Mouse (Mus musculus) spleen, postnatal 10 days (tissue): Measurements from ENCODE around the gene Hcrt.
"Not testable (repeated sequence)": the region's sequence is repeated elsewhere in the genome, so short reads cannot be mapped to it uniquely, and the experiment has no call there.

Experiments used
- DNase-seq, 2 experiments: peaks; one replicate each; pipeline ENCODE4 v3.0.0; 2021 to 2022; ENCODE audit warnings: low spot score in 2 of 2

The Hcrt gene

DNA sequence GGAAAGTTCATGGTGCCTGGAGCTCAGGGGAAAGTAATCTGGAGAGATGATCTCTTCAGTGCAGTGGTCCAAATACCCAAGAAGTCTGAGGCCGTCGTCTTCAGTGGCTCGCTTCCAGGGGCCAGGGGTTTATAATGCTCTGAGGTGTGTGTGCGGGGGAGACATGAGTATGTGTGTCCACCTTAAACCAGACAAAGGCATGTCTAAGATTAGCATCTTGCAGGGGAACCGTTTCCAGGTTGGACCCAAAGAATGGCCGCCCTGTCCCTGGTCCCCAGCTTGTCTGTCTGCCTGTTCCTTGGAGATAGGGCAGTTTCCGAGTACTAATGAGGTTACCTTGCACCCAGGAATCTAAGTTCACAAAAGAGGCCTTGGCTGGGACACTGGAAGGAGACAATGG is at the start of gene Hcrt:
Gene Hcrt (minus strand): TSS at position 101 of the 400 bp plus-strand sequence.
- no peak for DNase-seq

- peak in 1 of 2 experiments; percentile 38 for DNase-seq
These were observed 48.4 kb upstream of the Hcrt start for GRCm38 (mm10) chr11:100811132-100811531.

DNA sequence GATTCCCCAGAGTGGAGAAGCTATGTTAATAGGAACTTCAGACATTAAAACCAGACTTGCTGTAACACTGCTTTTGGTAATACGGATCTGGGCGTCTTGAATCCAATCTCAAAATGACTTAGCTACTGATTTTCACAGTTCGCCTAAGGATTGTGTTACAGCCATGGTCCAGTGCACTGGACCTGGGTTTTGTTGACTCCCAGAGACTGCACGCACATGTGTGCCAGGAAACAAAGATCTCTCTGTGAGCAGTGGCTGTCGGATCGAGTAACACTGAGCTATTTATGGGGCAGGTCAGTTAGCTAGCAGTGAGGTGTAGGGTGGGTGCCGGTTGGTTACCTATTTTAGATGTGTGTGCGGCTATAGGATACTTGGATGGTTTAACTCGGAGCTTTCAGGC is 47.8 kb upstream of the Hcrt start:
- DNase-seq = no peak

DNA sequence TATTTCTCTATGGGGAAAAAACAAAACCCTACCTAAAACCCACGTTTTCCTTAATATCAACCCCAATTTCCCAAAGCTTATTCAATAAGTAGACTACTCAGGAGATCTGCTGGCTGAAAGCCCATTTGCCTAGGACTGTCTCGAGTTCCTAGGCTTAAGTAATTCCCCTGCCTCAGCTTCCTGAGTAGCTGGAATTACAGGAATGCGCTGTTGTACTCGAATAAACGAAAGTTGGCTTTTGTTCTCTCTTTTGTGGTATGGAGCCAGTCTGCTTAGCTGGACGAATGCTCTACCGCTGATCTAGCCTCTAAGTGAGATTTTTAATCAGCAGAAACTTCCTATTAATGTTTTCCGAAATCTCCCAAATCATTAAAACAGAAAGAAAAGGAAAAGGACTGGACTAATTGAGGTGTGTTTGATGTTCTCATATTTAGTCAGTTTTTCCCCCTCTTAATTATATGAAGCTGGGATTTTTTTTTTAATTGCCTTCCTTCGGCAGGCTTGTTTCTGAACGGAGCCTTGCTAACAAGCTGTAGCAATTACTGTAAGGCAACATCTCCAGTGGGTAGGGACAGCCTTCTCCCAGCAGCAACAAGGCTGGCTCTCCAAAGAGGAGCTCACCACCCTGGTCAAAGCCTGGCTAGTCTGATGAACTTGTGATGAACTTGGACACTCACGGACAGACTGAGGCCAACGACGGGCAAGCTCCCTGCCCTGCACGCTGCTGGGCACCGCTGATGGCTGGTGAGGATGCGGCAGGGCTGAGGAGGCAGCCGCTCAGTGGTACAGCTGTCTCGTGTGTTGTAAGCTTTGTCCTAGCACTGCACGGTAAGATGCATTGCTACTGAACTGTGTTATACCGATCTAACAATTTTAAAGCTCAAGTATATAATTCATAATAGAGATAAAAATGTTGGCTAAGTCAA is 43.9 kb upstream of the Hcrt start:
- DNase-seq = no peak

- no peak for DNase-seq
These were observed 42.8 kb upstream of the Hcrt start for GRCm38 (mm10) chr11:100805535-100805934.

- no peak for DNase-seq
These were observed 41.7 kb upstream of the Hcrt start for GRCm38 (mm10) chr11:100804409-100804808.

GRCm38 (mm10) chr11:100799426-100799825 is 36.7 kb upstream of the Hcrt start:
- no peak for DNase-seq

GRCm38 (mm10) chr11:100796585-100796984 is 33.9 kb upstream of the Hcrt start:
- DNase-seq = no peak

DNA sequence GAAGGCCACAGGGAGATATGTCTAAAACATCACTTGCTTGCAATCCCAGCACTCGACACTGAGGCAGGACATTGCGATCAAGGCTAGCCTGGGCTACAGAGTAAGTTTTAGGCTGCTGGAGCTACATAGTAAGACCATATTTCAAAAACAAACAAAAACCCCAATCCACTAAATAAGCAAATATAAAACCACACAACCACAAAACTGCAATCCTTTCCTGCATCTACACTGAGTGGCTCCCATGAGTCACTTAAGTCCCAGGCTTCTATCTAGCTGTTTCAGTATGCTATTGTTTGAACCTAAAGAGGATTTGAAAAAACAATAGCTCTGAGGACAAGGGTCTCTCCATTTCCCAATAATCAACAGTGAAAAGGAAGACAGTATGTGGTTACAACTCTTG is 32.7 kb upstream of the Hcrt start:
- DNase-seq = no peak

DNA sequence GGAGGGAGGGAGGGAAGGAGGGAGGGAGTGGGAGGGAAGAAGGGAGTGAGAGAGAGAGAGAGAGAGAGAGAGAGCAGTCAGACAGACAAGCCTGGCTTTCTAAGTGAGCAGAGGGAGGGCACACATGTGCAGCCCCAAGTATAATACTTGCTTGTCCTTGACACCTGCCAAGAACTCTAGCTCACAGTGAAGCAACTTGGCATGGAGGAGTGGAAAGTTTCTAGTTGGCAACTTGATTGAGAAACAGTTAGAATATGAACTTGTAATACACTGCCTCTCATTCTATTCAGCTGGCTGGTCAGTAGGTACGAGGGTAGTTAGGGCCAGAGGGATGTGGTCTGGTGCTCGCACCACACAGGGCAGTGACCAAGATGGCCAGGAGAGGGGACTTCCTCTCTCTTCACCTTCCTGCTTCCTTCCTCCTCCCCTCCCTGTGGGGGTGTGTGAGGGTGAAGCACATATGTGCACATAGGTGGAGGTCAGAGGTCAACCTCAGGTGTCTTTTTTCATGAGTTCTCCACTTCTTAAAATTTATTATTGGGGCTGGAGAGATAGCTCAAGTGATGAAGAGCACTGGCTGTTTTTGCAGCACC is 28.8 kb upstream of the Hcrt start:
- DNase-seq = no peak

DNA sequence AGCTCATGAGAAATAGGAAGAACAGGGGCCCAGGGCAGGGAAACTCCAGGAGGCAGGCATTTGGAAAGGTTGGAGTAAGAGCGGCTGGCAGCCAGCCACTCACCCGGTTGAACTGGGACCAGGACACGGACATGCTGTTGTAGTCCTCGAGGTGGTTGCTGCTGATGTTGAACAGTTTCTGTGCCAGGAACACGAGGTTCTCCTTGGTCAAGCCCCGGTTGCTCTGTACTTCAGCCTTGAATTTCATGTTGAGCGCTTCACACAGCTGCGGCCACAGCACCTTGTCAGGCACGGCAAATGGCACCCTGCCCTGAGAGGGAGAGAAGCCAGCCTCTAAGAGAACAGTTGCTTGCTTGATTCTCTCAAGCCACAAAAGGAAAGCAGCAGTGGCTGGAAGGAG is 27.9 kb upstream of the Hcrt start:
- not testable (repeated sequence) for DNase-seq

DNA sequence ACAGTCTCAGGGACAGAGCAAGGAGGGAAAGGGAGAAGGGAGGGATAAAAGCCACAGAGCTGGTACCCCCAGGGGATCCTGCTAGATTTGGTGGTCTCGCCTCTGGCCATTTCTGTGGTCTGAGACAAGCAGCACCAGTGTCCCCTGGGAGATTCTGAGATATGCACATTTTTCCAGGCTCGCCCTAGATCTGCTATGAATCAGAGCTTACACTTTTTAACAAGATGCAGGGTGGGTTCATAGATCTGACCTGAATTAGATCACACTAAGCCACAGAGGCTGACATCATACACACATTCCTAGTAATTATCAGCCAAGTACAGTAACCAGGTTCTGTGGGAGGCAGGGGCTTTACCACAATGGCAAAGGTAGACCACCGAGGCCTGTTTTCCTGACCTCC is 27.0 kb upstream of the Hcrt start:
- no peak for DNase-seq

DNA sequence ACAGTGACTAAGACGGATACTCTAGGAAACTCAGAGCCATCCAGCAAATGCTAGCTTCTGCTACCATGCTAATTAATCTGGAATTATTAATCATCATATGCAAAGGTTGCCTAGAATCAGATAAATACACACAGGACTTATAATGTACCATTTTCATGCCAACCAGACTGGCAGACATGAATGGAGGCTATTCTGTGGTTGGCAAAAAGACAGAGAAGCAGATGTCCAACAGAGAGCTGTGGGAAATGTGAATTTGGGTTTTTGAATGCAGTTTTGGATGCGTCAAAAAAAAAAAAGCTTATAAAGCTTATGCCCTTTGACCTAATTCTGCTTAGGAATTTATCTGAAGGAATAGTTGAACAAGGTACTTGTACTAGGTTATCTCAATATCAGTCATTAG is 23.0 kb upstream of the Hcrt start:
- no peak for DNase-seq

- DNase-seq = no peak
These were observed 21.6 kb upstream of the Hcrt start for GRCm38 (mm10) chr11:100784286-100784685.

GRCm38 (mm10) chr11:100782568-100782967 is 19.8 kb upstream of the Hcrt start:
- DNase-seq = no peak

DNA sequence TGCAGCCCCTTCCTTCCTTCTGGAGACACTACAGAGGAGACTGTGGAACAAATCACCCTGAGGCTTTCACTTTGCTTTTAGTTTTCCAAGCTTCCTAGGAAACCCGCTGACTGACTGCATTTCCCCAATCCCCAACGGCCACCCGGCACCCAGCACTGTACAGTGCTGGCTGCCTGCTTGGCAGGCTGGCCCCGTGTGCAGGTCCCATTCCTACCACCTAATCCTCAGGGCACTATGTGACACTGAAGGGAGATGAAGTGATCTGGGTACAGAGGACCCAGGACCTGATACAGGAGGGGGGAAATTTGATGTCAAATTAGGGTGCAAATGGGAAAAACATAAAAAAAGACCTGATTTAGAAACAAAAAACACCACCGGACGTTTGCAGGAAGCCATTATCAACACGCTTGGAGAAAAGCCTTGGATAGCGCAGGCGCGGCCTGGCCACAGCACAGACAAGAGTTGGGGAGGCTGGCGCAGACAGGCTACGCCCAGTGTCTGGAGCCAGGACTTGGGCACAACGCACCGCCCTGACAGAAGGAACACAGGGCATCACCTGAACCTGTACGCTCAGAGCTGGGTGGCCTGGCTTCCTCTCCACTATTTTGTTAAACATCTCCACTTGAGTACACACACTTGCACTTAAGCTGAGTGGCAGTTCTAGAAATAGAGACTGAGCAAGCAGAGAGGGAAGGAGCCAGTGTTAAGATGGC is 19.2 kb upstream of the Hcrt start:
- DNase-seq = no peak

DNA sequence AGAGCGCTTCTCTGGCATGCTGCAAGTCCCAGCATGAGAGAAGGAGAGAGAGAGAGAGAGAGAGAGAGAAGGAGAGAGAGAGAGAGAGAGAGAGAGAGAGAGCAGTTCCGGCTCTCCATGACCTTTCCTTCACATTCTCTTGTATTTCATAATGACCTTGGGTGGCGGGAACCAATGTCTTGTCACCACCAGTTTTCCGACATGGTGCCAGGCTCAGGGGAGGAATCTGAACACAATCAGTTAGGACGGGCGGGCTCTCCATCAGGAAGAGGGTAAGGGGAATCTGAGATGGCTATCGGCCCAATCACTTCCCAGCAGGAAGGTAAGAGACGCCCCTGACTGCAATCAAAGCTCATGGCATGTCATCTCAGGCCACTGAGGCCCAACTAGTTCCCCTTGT is 17.5 kb upstream of the Hcrt start:
- no peak for DNase-seq

DNA sequence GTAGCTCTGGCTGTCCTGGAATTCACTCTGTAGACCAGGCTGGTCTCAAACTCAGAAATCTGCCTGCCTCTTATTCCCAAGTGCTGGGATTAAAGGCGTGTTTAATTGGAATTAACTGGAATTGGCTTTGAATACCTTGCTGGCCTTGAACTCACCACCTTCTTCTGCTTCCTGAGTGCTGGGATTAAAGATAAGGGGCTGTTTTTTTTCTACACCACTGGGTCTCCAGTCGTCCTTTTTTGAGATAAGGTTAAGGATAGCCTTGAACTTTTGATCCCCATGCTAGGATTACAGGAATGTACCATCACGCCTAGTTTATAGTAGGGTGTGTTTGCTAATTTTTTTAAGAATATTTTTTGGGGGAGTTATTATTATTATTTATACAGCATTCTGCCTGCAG is 15.3 kb upstream of the Hcrt start:
- DNase-seq = no peak

- DNase-seq = peak in 1 of 2 experiments; percentile 48
These were observed 13.2 kb upstream of the Hcrt start for GRCm38 (mm10) chr11:100775921-100776320.

DNA sequence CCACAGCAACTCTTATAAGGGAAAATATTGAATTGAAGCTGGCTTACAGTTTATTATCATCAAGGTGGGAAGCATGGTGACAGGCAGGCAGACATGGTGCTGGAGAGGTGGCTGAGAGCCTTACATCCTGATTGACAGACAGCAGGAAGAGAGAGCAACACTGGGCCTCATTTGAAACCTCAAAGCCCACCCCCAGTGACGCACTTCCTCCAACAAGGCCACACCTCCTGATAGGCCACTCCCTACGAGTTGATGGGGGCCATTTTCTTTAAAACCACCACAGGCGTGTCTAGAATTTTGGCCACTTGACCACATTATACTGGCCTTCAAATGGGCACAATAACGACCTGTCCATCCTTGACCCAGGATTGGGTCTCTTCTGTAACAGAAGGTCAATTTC is 11.5 kb upstream of the Hcrt start:
- DNase-seq = no peak

GRCm38 (mm10) chr11:100770646-100771408 is 8.1 kb upstream of the Hcrt start, which contains the start of gene Ghdc:
Ghdc (minus strand) TSS chr11:100770957.
- DNase-seq = peak; percentile 42 to 84

- DNase-seq = no peak
These were observed 7.2 kb upstream of the Hcrt start for GRCm38 (mm10) chr11:100769980-100770379.
